Mouse (Mus musculus): ENCODE measurements around the gene Esrrg.

Esrrg gene

GRCm38 (mm10) chr1:187904731-187905130, 296.1 kb downstream of the Esrrg start:
- DNase-seq (ENCODE audit: low read depth, low spot score): peak; percentile 52

GRCm38 (mm10) chr1:187907407-187907806, 298.8 kb downstream of the Esrrg start:
- no peak for DNase-seq (ENCODE audit: low read depth, low spot score)

GRCm38 (mm10) chr1:187907871-187908270, 299.3 kb downstream of the Esrrg start:
- no peak for DNase-seq (ENCODE audit: low read depth, low spot score)

GRCm38 (mm10) chr1:187910718-187911117, 302.1 kb downstream of the Esrrg start:
- DNase-seq (ENCODE audit: low read depth, low spot score): peak; percentile 12

- no peak for DNase-seq (ENCODE audit: low read depth, low spot score)
These were observed 302.6 kb downstream of the Esrrg start for GRCm38 (mm10) chr1:187911201-187911600.

GRCm38 (mm10) chr1:187918303-187918702, 309.7 kb downstream of the Esrrg start:
- DNase-seq (ENCODE audit: low read depth, low spot score): no peak

- DNase-seq (ENCODE audit: low read depth, low spot score): peak; percentile 63
These were observed 310.3 kb downstream of the Esrrg start for GRCm38 (mm10) chr1:187918939-187919338.

- DNase-seq (ENCODE audit: low read depth, low spot score): no peak
These were observed 311.7 kb downstream of the Esrrg start for GRCm38 (mm10) chr1:187920156-187920777.

GRCm38 (mm10) chr1:187931146-187931545, 322.6 kb downstream of the Esrrg start:
- DNase-seq (ENCODE audit: low read depth, low spot score): no peak

GRCm38 (mm10) chr1:187938652-187939051, 330.1 kb downstream of the Esrrg start:
- DNase-seq (ENCODE audit: low read depth, low spot score): peak; percentile 34

GRCm38 (mm10) chr1:187939078-187939477, 330.5 kb downstream of the Esrrg start:
- DNase-seq (ENCODE audit: low read depth, low spot score): peak; percentile 7

GRCm38 (mm10) chr1:187951506-187951905, 342.9 kb downstream of the Esrrg start:
- DNase-seq (ENCODE audit: low read depth, low spot score): no peak

- no peak for DNase-seq (ENCODE audit: low read depth, low spot score)
These were observed 348.1 kb downstream of the Esrrg start for GRCm38 (mm10) chr1:187956702-187957101.

GRCm38 (mm10) chr1:187959192-187959591, 350.6 kb downstream of the Esrrg start:
- no peak for DNase-seq (ENCODE audit: low read depth, low spot score)

GRCm38 (mm10) chr1:187961452-187961851, 352.9 kb downstream of the Esrrg start:
- no peak for DNase-seq (ENCODE audit: low read depth, low spot score)

- no peak for DNase-seq (ENCODE audit: low read depth, low spot score)
These were observed 356.5 kb downstream of the Esrrg start for GRCm38 (mm10) chr1:187964829-187965760.

- DNase-seq (ENCODE audit: low read depth, low spot score): no peak
These were observed 357.3 kb downstream of the Esrrg start for GRCm38 (mm10) chr1:187965921-187966320.

- DNase-seq (ENCODE audit: low read depth, low spot score): no peak
These were observed 359.8 kb downstream of the Esrrg start for GRCm38 (mm10) chr1:187968379-187968778.

- DNase-seq (ENCODE audit: low read depth, low spot score): no peak
These were observed 360.9 kb downstream of the Esrrg start for GRCm38 (mm10) chr1:187969491-187969890.

GRCm38 (mm10) chr1:187974396-187974795, 365.8 kb downstream of the Esrrg start:
- peak; percentile 12 for DNase-seq (ENCODE audit: low read depth, low spot score)

- no peak for DNase-seq (ENCODE audit: low read depth, low spot score)
These were observed 367.1 kb downstream of the Esrrg start for GRCm38 (mm10) chr1:187975465-187976352.

- DNase-seq (ENCODE audit: low read depth, low spot score): no peak
These were observed 367.8 kb downstream of the Esrrg start for GRCm38 (mm10) chr1:187976353-187976730.

All from skeletal muscle tissue, adult 2 months (tissue).